Mouse (Mus musculus) MEL (cell line): ENCODE measurements at regions not wholly inside any gene's neighbourhood (a gene's known extent, or its start where the extent isn't known, plus 50 kb on each side); places are given as distances from the start of the nearest gene placed in this dataset.

Experiments used
- CTCF ChIP-seq, 3 experiments: IDR thresholded peaks in 2 of 3; conservative IDR thresholded peaks in 1 of 3; 2 replicates each; pipeline ENCODE4 v1.5.1; 2011 to 2012; ENCODE audit warnings: low read length in 3 of 3, low read depth in 2 of 3, mild to moderate bottlenecking in 2 of 3, improper control_type of control experiment in 1 of 3, inconsistent platforms in 1 of 3, mixed read lengths in 1 of 3, moderate library complexity in 1 of 3; ENCODE audit not compliant: control insufficient read depth in 1 of 3, insufficient read depth in 1 of 3, poor library complexity in 1 of 3, severe bottlenecking in 1 of 3
- EP300 ChIP-seq, 2 experiments: IDR thresholded peaks; 2 replicates each; pipeline ENCODE4 v1.6.1; 2011; ENCODE audit warnings: improper control_type of control experiment in 2 of 2, low read length in 2 of 2, low read depth in 1 of 2, mild to moderate bottlenecking in 1 of 2
- ETS1 ChIP-seq: IDR thresholded peaks from 2 replicates; pipeline ENCODE4 v1.6.1; 2012; ENCODE audit warnings: low read depth, mild to moderate bottlenecking, inconsistent platforms, low read length, improper control_type of control experiment, moderate library complexity
- NELFE ChIP-seq: IDR thresholded peaks from 2 replicates; pipeline ENCODE4 v1.6.1; 2011; ENCODE audit warnings: low read depth, low read length, improper control_type of control experiment
- POLR2A ChIP-seq, 2 experiments: IDR thresholded peaks; 2 replicates each; pipeline ENCODE4 v1.6.1; 2011 to 2012; ENCODE audit warnings: low read length in 2 of 2, mild to moderate bottlenecking in 2 of 2, control low read depth in 1 of 2, improper control_type of control experiment in 1 of 2, low read depth in 1 of 2, moderate library complexity in 1 of 2; ENCODE audit not compliant: control insufficient read depth in 1 of 2, insufficient read depth in 1 of 2, poor library complexity in 1 of 2
- POLR2AphosphoS2 ChIP-seq: IDR thresholded peaks from 2 replicates; pipeline ENCODE4 v1.6.1; 2011; ENCODE audit warnings: low read length, improper control_type of control experiment
- POLR2AphosphoS5 ChIP-seq: IDR thresholded peaks from 2 replicates; pipeline ENCODE4 v1.6.1; 2012; ENCODE audit warnings: low read depth, borderline replicate concordance, mild to moderate bottlenecking, inconsistent platforms, low read length, moderate library complexity, mixed read lengths
- SIN3A ChIP-seq: IDR thresholded peaks from 2 replicates; pipeline ENCODE4 v1.6.1; 2012; ENCODE audit warnings: low read length, improper control_type of control experiment, inconsistent platforms
- ZC3H11A ChIP-seq: IDR thresholded peaks from 2 replicates; pipeline ENCODE4 v1.6.1; 2012; ENCODE audit warnings: low read depth, mild to moderate bottlenecking, inconsistent platforms, low read length, improper control_type of control experiment
- ZNF384 ChIP-seq: IDR thresholded peaks from 2 replicates; pipeline ENCODE4 v1.6.1; 2012; ENCODE audit warnings: low read depth, mild to moderate bottlenecking, inconsistent platforms, low read length, improper control_type of control experiment

DNA sequence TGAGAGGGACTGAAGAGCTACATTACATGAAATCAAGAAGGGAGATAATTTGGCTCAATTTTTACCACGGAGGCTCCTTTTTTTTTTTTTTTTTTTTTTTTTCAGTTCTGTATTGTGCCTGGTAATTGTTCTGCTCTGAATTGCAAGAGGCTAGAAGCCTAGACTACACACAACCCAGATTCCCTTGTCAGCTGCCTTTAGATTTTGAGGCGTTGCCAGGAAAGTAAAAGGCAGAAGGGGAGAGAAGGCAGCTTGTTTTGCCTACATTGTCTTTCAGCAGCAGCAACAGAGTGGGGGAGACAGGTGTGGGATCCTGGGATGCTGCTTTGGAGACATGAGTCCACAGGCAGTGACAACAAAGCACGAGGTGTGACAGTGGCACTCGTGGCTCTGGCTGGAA, 170.7 kb downstream of the Mycn start:
- TF ChIP-seq ZNF384, result no peak
- TF ChIP-seq POLR2A (IDR thresholded peaks at IDR 0.05; ENCODE audit: control insufficient read depth in 1 of 2, insufficient read depth in 1 of 2, low read depth in 1 of 2, low read length in 2 of 2, poor library complexity in 1 of 2), result no peak
- no peak for TF ChIP-seq ZC3H11A
- no peak for TF ChIP-seq EP300 (IDR thresholded peaks at IDR 0.05; ENCODE audit: low read depth in 1 of 2, low read length in 2 of 2)
- TF ChIP-seq NELFE, result no peak
- TF ChIP-seq POLR2AphosphoS2, result no peak
- TF ChIP-seq POLR2AphosphoS5, result no peak
- TF ChIP-seq ETS1, result no peak
- no peak for TF ChIP-seq CTCF (IDR thresholded peaks at IDR 0.05 in 2 of 3, conservative IDR thresholded peaks at IDR 0.05 in 1 of 3; ENCODE audit: control insufficient read depth in 1 of 3, insufficient read depth in 1 of 3, low read depth in 2 of 3, low read length in 3 of 3, poor library complexity in 1 of 3, severe bottlenecking in 1 of 3)
- no peak for TF ChIP-seq SIN3A
